Mouse (Mus musculus): ENCODE measurements around the gene Enho. TPM values are rescaled to one million over a fixed set of nuclear protein-coding genes. Genes with fewer than 3 reads are reported as not detected.

The Enho gene
- total RNA-seq, 2 experiments from 2014 or later, result 54.7 to 60.3 TPM

- intact Hi-C loops (cut with DNase I), result no loop called here
- no peak for DNase-seq (ENCODE audit: low spot score in 2 of 2)
Observed at GRCm38 (mm10) chr4:41604476-41605396, 35.4 kb downstream of the Enho start.

GRCm38 (mm10) chr4:41602818-41603217 lies 37.3 kb downstream of the Enho start:
- intact Hi-C loops (cut with DNase I), result no loop called here
- DNase-seq (ENCODE audit: low spot score in 2 of 2), result no peak

Other genes with a start within 250 kb of the Enho start
- gene Kif24, start 175.4 kb downstream of the Enho start, total RNA-seq (2021), result 1 to 10 TPM; 1.4 to 1.5 TPM
- 10 to 100 TPM; 24.5 to 31.0 TPM for gene Nudt2, start 175.2 kb downstream of the Enho start, total RNA-seq (2021)
- 10 to 100 TPM; 42.6 to 44.7 TPM for gene AI464131, start 137.2 kb downstream of the Enho start, total RNA-seq (2021)
- 1 to 10 TPM; 8.7 TPM for gene 1110017D15Rik, start 123.0 kb downstream of the Enho start, total RNA-seq (2021)
- 100 to 1,000 TPM; 204 to 210 TPM for gene Fam219a, start 70.8 kb downstream of the Enho start, total RNA-seq (2021)
- gene Dnaic1, start 70.5 kb downstream of the Enho start, total RNA-seq (2021), result 1 to 10 TPM; 5.6 to 8.6 TPM
- 100 to 1,000 TPM in 1 of 2 experiments, 10 to 100 TPM in 1; 98.6 to 102 TPM for gene Cntfr, start 56.8 kb upstream of the Enho start, total RNA-seq (2021)
- gene Il11ra1, start 59.7 kb upstream of the Enho start, total RNA-seq (2021), result 10 to 100 TPM; 28.9 to 32.8 TPM
- 10 to 100 TPM; 30.8 to 31.0 TPM for gene Rpp25l, start 73.2 kb upstream of the Enho start, total RNA-seq (2021)
- 100 to 1,000 TPM; 201 to 217 TPM for gene Dctn3, start 82.8 kb upstream of the Enho start, total RNA-seq (2021)
- gene Arid3c, start 90.8 kb upstream of the Enho start, total RNA-seq (2021), result under 1 TPM; 0.38 to 0.48 TPM
- 100 to 1,000 TPM; 103 to 118 TPM for gene Galt, start 114.9 kb upstream of the Enho start, total RNA-seq (2021)
- 10 to 100 TPM; 67.8 to 83.8 TPM for gene Sigmar1, start 115.8 kb upstream of the Enho start, total RNA-seq (2021)
- gene Ccl27a, start 133.9 kb upstream of the Enho start, total RNA-seq (2021), result 100 to 1,000 TPM; 294 to 318 TPM

All from left cerebral cortex, postnatal 14 days (tissue).